Mouse (Mus musculus): Measurements from ENCODE around the gene Aarsd1.
"Not testable (repeated sequence)": the region's sequence is repeated elsewhere in the genome, so short reads cannot be mapped to it uniquely, and the experiment has no call there.

The Aarsd1 gene

GRCm38 (mm10) chr11:101381817-101382216 is 35.6 kb downstream of the Aarsd1 start:
- no peak for DNase-seq (ENCODE audit: extremely low spot score, low read depth, low spot score)

DNA sequence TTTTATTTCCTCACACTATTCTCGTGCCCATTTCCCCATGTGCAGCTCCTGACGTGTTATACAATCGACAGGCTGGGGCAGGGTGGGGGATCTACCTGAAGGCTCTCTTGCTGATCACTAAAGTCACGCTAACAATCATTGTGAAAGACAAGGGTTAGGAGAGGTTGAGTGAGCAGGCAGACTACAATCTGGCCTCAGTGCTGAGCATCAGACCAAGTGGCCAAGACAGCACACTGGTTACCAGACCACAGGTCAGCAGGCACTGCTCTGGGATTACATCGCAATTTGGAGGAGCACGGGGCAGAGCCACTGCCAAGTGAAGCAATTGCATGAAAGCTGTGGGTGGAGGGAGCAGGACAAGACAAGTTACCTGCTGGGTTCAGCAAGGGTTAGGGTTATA is 38.5 kb downstream of the Aarsd1 start:
- no peak for DNase-seq (ENCODE audit: extremely low spot score, low read depth, low spot score)

DNA sequence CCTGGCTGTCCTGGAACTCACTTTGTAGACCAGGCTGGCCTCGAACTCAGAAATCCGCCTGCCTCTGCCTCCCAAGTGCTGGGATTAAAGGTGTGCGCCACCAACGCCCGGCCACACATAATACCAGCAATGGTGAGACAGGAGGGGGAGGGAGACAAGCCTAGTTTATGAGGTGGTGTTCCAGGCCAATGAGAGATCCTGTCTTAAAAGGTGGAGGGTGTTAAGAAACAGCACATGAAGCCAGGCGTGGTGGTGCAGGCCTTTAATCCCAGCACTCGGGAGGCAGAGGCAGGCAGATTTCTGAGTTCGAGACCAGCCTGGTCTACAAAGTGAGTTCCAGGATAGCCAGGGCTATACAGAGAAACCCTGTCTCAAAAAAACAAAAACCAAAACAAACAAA is 39.2 kb downstream of the Aarsd1 start:
- not testable (repeated sequence) for DNase-seq (ENCODE audit: extremely low spot score, low read depth, low spot score)

- no peak for DNase-seq (ENCODE audit: extremely low spot score, low read depth, low spot score)
Observed at GRCm38 (mm10) chr11:101374421-101374938, 42.9 kb downstream of the Aarsd1 start.

- DNase-seq (ENCODE audit: extremely low spot score, low read depth, low spot score), result no peak
Observed at GRCm38 (mm10) chr11:101370141-101370540, 47.3 kb downstream of the Aarsd1 start.

GRCm38 (mm10) chr11:101367326-101367935 is 50.0 kb downstream of the Aarsd1 start, which contains the start of gene G6pc:
TSS of gene G6pc (plus strand) at chr11:101367561.
- no peak for DNase-seq (ENCODE audit: extremely low spot score, low read depth, low spot score)

DNA sequence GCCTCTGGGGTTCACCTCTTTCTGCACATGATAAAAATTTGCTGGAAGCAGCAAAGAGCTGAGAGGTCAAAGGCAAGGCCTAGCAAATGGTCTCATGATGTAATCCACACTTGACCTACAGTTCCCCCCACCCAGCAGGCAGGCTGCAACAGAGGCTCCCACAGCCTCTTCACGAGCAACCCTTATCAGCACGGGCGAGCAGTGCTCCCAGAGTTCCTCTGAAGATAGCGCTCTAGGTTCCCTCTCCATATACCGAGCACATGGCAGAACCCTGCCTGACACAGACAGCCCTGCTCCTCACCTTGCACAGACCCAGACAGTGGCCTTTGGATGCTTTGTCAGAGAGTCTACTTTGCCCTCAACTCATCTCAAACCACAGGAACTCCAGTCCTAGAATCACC is 52.9 kb downstream of the Aarsd1 start:
- DNase-seq (ENCODE audit: extremely low spot score, low read depth, low spot score), result no peak

GRCm38 (mm10) chr11:101360651-101361113 is 56.7 kb downstream of the Aarsd1 start:
- DNase-seq (ENCODE audit: extremely low spot score, low read depth, low spot score), result no peak

- DNase-seq (ENCODE audit: extremely low spot score, low read depth, low spot score), result no peak
Observed at GRCm38 (mm10) chr11:101359776-101360175, 57.6 kb downstream of the Aarsd1 start.

DNA sequence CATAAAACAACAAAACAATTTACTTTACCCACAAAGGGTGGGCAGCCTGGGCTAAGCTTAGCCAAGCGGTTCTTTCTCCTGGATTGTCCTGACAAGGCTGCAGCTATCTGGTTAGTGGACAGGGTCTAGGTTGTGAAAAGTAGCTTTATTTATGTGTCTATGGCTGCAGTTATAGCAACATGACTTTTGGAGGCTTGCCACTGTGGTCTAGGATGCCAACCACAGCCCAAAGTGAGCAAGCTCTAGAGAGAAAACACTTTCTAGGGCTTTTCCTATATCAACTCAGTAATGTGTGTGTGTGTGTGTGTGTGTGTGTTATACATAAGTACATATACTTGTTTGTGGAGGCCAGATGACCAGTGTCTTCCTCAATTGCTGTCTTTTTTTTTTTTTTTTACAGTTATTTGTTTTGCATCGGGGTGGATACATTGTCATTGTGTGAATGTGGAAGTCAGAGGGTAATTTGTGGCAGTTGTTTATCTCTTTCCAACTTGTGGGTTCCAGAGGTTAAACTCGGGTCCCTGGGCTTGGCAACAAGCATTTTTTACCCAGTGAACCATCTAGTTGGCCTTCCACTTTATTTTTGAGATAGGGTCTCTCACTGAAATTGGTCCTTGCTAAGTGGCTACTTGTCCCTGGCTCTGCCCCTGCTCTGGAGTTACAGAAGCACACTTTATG is 59.8 kb downstream of the Aarsd1 start:
- no peak for DNase-seq (ENCODE audit: extremely low spot score, low read depth, low spot score)

Measured in hindlimb bud, embryonic 11.5 days (tissue).